Mouse (Mus musculus): ENCODE results near the gene Tarbp2.

Tarbp2 gene

GRCm38 (mm10) chr15:102527936-102528335 is 9.9 kb downstream of the Tarbp2 start:
- peak; percentile 31 for DNase-seq (ENCODE audit: low read depth, low spot score)
- H3K36me3 ChIP-seq (ENCODE audit: control insufficient read depth, insufficient read depth, low read length, poor library complexity, severe bottlenecking): peaks cover 18% of the 10 kb centered on the region

DNA sequence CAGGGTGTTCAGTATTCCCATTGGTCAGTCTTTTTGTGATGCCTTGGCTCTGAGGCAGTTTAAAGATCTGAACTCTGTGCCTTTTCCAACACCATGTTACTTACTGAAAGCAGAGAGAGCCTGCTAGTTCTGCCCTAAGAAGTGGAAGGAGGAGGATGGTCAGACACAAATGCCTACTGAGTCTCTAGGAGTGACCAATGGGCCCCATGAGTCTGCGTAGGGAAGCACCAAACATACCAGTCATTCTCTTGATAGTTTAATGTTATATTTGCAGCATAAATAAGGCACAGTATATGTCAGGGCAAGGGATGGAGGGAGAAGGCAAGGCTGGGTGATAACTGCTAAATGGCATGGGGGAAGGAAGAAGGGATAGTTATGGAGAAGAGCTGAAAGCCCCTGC is 10.4 kb downstream of the Tarbp2 start:
- DNase-seq (ENCODE audit: low read depth, low spot score): no peak
- peaks cover 18% of the 10 kb centered on the region for H3K36me3 ChIP-seq (ENCODE audit: control insufficient read depth, insufficient read depth, low read length, poor library complexity, severe bottlenecking)
- H3K27me3 ChIP-seq (ENCODE audit: control insufficient read depth, insufficient read depth, low read length, poor library complexity, severe bottlenecking): no peaks in the 10 kb centered on the region

More at GRCm38 (mm10) chr15:102527936-102528335, 9.9 kb downstream of the Tarbp2 start:
- H3K27me3 ChIP-seq (ENCODE audit: control insufficient read depth, insufficient read depth, low read length, poor library complexity, severe bottlenecking): no peaks in the 10 kb centered on the region

- H3K27me3 ChIP-seq (ENCODE audit: control insufficient read depth, insufficient read depth, low read length, poor library complexity, severe bottlenecking): no peaks in the 10 kb centered on the region
- peaks cover 23% of the 10 kb centered on the region for H3K36me3 ChIP-seq (ENCODE audit: control insufficient read depth, insufficient read depth, low read length, poor library complexity, severe bottlenecking)
- no peak for DNase-seq (ENCODE audit: low read depth, low spot score)
Measured at GRCm38 (mm10) chr15:102530566-102530965, 12.6 kb downstream of the Tarbp2 start.

DNA sequence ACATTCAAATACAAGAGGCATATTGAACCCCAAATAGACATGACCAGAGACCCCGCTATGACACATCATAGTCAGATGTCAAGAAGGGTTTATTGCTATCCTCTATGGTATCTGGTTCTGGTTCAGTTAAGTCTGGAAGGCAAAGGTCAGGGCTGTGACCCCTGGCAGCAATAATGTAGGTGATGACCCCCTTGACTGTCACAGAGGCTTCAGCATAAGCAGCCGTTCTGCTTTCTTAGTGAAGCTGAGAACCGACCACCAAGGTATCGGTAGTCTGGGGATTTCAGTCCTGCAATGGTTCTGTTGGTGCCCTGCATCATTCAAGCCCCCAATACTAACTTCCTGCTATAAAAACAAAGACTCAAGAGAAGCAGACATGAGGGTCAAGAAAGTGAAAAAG is 13.6 kb downstream of the Tarbp2 start:
- Histone ChIP-seq H3K36me3 (ENCODE audit: control insufficient read depth, insufficient read depth, low read length, poor library complexity, severe bottlenecking) (peaks cover 27% of the 10 kb centered on the region), H3K27me3 (ENCODE audit: control insufficient read depth, insufficient read depth, low read length, poor library complexity, severe bottlenecking) (no peaks in the 10 kb centered on the region)
- DNase-seq (ENCODE audit: low read depth, low spot score): no peak

DNA sequence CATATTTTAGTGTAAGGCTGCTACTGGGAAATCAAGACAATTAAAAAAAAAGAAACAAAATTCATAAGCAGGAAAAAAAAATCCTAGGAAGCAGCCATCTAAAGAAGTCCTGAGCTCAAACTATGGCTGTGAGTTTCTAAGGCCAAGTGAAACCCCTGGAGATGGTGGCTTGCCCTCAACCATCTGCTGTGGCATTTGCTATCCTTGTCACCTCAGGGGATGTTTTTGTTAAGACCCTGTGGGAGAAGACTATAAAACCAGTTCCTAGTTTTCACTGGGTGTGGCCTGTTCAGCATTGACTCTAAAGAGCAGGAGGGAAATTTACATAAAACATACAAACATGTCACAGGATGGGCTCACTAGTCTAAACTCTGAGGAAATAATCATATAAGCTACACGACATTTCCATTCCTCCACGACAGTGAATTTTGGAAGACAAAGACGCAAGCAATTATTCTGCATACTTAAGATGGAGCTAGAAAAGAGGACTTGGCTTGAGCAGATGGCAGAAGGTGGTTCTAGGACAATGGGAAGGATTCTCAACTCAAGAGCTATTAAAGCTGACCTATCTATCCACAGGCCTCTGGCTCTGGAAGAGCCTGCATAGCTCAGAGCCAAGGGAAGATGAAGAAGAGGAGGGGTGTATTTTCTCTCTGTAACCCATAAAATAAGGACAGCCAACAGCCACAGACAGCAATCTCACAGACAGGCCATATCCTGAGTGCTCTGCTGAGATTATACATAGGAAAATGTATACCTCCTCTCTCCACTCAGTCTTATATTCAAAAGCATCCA is 14.3 kb downstream of the Tarbp2 start:
- H3K36me3 ChIP-seq (ENCODE audit: control insufficient read depth, insufficient read depth, low read length, poor library complexity, severe bottlenecking): peaks cover 30% of the 10 kb centered on the region
- no peak for DNase-seq (ENCODE audit: low read depth, low spot score)
- H3K27me3 ChIP-seq (ENCODE audit: control insufficient read depth, insufficient read depth, low read length, poor library complexity, severe bottlenecking): no peaks in the 10 kb centered on the region

- Histone ChIP-seq H3K36me3 (ENCODE audit: control insufficient read depth, insufficient read depth, low read length, poor library complexity, severe bottlenecking) (peaks cover 26% of the 10 kb centered on the region), H3K27me3 (ENCODE audit: control insufficient read depth, insufficient read depth, low read length, poor library complexity, severe bottlenecking) (no peaks in the 10 kb centered on the region)
- no peak for DNase-seq (ENCODE audit: low read depth, low spot score)
Measured at GRCm38 (mm10) chr15:102533926-102534325, 15.9 kb downstream of the Tarbp2 start.

- no peaks in the 10 kb centered on the region for H3K27me3 ChIP-seq (ENCODE audit: control insufficient read depth, insufficient read depth, low read length, poor library complexity, severe bottlenecking)
- DNase-seq (ENCODE audit: low read depth, low spot score): no peak
- H3K36me3 ChIP-seq (ENCODE audit: control insufficient read depth, insufficient read depth, low read length, poor library complexity, severe bottlenecking): peaks cover 22% of the 10 kb centered on the region
Measured at GRCm38 (mm10) chr15:102544801-102545200, 26.8 kb downstream of the Tarbp2 start.

GRCm38 (mm10) chr15:102546246-102546645 is 28.3 kb downstream of the Tarbp2 start:
- no peaks in the 10 kb centered on the region for H3K27me3 ChIP-seq (ENCODE audit: control insufficient read depth, insufficient read depth, low read length, poor library complexity, severe bottlenecking)
- no peak for DNase-seq (ENCODE audit: low read depth, low spot score)
- peaks cover 23% of the 10 kb centered on the region for H3K36me3 ChIP-seq (ENCODE audit: control insufficient read depth, insufficient read depth, low read length, poor library complexity, severe bottlenecking)

GRCm38 (mm10) chr15:102546677-102547427 is 28.9 kb downstream of the Tarbp2 start:
- DNase-seq (ENCODE audit: low read depth, low spot score): no peak
- peaks cover 24% of the 10 kb centered on the region for H3K36me3 ChIP-seq (ENCODE audit: control insufficient read depth, insufficient read depth, low read length, poor library complexity, severe bottlenecking)
- no peaks in the 10 kb centered on the region for H3K27me3 ChIP-seq (ENCODE audit: control insufficient read depth, insufficient read depth, low read length, poor library complexity, severe bottlenecking)

GRCm38 (mm10) chr15:102547478-102547877 is 29.5 kb downstream of the Tarbp2 start:
- DNase-seq (ENCODE audit: low read depth, low spot score): no peak
- H3K36me3 ChIP-seq (ENCODE audit: control insufficient read depth, insufficient read depth, low read length, poor library complexity, severe bottlenecking): peaks cover 26% of the 10 kb centered on the region
- H3K27me3 ChIP-seq (ENCODE audit: control insufficient read depth, insufficient read depth, low read length, poor library complexity, severe bottlenecking): no peaks in the 10 kb centered on the region

- H3K36me3 ChIP-seq (ENCODE audit: control insufficient read depth, insufficient read depth, low read length, poor library complexity, severe bottlenecking): peaks cover 19% of the 10 kb centered on the region
- no peak for DNase-seq (ENCODE audit: low read depth, low spot score)
- no peaks in the 10 kb centered on the region for H3K27me3 ChIP-seq (ENCODE audit: control insufficient read depth, insufficient read depth, low read length, poor library complexity, severe bottlenecking)
Measured at GRCm38 (mm10) chr15:102552599-102552998, 34.6 kb downstream of the Tarbp2 start.

- H3K36me3 ChIP-seq (ENCODE audit: control insufficient read depth, insufficient read depth, low read length, poor library complexity, severe bottlenecking): peaks cover 20% of the 10 kb centered on the region
- DNase-seq (ENCODE audit: low read depth, low spot score): no peak
- H3K27me3 ChIP-seq (ENCODE audit: control insufficient read depth, insufficient read depth, low read length, poor library complexity, severe bottlenecking): no peaks in the 10 kb centered on the region
Measured at GRCm38 (mm10) chr15:102555581-102555980, 37.6 kb downstream of the Tarbp2 start.

DNA sequence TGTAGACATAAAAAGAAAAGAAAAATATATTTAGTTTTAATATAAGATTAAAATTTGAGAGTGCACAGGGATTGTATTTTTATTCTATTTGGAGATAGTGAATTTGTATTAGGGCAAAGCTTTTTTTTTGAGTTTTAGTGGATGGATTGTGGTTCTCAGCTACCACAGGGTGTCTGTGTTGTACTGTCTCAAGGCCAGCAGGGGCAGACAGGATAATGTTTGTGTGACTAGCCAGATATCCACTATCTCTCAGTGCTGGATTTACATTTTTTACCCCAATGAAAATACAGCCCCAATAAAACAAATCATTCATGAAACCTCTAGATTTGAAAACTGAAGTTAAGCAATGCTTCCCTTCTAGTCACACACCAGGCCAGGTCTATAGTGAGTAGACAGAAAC is 39.6 kb downstream of the Tarbp2 start:
- DNase-seq (ENCODE audit: low read depth, low spot score): no peak
- Histone ChIP-seq H3K27me3 (ENCODE audit: control insufficient read depth, insufficient read depth, low read length, poor library complexity, severe bottlenecking) (no peaks in the 10 kb centered on the region), H3K36me3 (ENCODE audit: control insufficient read depth, insufficient read depth, low read length, poor library complexity, severe bottlenecking) (peaks cover 13% of the 10 kb centered on the region)

DNA sequence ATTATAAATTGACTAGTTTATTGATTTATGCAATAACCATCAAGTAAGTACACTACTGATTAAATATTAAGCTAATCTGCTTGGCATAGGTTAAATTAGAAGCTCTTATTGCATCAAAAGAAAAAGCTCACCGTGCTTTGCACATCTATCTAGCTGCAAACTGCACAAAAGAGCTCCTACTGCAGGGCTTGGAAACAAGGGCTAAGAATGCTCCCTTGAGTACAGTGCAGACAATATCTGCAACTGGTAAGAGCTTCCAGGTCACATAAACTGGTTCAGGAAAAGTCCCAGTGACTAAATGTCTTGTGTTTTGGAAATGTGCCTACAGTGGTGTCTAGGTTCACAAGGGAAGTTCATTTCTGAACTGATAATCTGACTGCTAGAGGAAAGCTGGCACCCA is 44.5 kb downstream of the Tarbp2 start:
- no peak for DNase-seq (ENCODE audit: low read depth, low spot score)
- Histone ChIP-seq H3K27me3 (ENCODE audit: control insufficient read depth, insufficient read depth, low read length, poor library complexity, severe bottlenecking) (no peaks in the 10 kb centered on the region), H3K36me3 (ENCODE audit: control insufficient read depth, insufficient read depth, low read length, poor library complexity, severe bottlenecking) (peaks cover 2% of the 10 kb centered on the region; the same call in 1 of the 2 replicates)

GRCm38 (mm10) chr15:102563061-102563460 is 45.1 kb downstream of the Tarbp2 start:
- DNase-seq (ENCODE audit: low read depth, low spot score): no peak
- H3K36me3 ChIP-seq (ENCODE audit: control insufficient read depth, insufficient read depth, low read length, poor library complexity, severe bottlenecking): peaks cover 2% of the 10 kb centered on the region; the same call in 1 of the 2 replicates
- H3K27me3 ChIP-seq (ENCODE audit: control insufficient read depth, insufficient read depth, low read length, poor library complexity, severe bottlenecking): no peaks in the 10 kb centered on the region

All from splenic B cell, adult 2 months (primary cell).